Mouse (Mus musculus) urinary bladder, postnatal 36 days (tissue): ENCODE data around the gene Zfp933.
"Not testable (repeated sequence)": the region's sequence is repeated elsewhere in the genome, so short reads cannot be mapped to it uniquely, and the experiment has no call there.

Experiments used
- DNase-seq, 2 experiments: peaks; one replicate each; pipeline ENCODE4 v3.0.0; 2022; ENCODE audit warnings: low spot score in 2 of 2, mixed read lengths in 1 of 2

Zfp933 gene

DNA sequence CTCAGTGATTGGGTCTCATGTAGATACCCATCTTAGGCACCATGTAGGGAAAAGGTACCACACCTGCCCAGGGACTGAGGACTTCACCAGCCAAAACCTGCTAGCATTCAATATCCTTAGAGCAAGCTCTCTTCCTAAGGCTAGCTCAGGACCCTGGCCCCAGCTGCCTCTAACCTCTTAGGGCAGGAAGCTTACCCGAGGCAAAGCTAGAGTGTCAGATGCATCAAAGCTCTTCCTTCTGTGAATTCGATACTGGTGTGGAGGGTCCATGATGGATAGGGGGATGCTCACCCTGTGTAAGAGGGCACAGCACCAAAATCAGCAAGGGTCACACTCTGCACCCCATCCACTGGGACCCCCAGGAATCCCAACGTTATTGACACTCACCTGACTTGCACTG is 13.9 kb upstream of the Zfp933 start:
- DNase-seq: no peak

GRCm38 (mm10) chr4:147850776-147851175 is 2.6 kb upstream of the Zfp933 start:
- DNase-seq: no peak

DNA sequence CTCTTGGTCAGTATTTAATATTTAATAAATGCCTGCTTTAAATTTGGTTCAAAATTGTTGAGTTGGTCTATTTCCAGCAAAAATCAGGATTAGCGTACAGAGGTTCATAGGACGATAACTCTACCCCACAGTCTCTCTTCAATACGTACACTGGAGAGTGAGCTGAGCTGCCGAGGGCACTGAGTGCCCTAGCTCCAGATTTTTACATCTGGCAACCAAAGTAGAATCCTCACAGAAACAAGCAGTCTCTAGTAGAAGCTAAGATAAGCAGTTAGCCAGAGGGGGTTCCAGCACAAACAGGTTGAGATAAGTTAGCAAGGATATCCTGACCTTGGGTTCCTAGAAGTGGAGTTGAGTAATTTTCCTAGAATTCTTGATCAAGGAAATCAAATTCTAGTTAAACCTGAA is 422 bp upstream of the Zfp933 start:
- no peak for DNase-seq

DNA sequence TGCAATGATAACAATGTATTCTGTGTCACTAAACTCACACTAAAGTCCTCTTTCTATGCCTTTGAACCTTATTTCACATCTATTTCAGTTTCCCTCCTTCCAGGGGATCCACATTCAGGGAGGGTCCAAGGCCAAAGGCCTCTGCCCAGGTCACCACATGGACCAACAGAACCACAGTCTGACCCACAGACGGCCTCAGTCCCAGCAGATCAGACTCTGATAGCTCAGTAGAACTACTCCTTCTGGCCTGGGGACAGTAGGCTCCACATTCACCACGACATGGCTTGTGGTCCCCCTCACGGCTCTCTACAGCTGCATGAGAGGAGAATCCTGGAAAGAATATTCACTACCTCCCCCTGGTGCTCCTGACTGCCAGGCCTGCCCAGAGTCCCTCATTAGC is 5.3 kb downstream of the Zfp933 start:
- no peak for DNase-seq

GRCm38 (mm10) chr4:147839282-147839681 is 8.9 kb downstream of the Zfp933 start:
- not testable (repeated sequence) for DNase-seq

DNA sequence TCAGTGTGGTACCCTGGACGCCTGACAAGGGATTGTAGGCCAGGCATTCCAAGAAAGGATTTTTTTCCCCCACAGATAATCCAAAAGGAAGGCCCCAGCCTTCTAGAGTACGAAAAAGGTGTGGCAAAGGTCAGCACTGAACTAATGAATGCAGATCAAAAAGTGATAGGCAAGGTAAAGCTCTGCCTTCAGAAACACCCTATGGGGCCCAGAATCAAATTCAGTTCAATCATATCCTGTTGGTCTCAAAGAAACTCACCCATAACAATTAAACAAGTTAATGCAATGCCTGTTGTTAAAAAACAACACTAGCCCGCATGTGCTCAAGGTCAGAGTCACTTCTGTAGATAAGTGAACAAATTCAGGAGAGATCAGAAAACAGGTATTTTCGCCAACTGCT is 23.8 kb downstream of the Zfp933 start:
- DNase-seq: no peak

DNA sequence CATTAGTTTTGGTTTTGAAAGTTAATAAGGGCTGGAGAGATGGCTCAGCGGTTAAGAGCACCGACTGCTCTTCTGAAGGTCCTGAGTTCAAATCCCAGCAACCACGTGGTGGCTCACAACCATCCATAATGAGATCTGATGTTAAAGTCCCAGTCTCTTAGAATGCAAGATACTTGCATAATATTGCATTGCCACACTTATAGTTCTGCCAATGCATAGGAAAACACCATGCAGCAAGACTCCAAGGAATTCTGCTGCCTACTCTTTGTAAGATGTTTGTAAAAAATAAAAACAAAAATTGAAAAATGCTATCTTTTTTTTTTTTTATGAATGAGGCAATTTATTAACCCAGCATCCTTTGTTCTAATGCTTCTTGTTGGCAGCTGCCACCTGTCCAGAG is 26.8 kb downstream of the Zfp933 start:
- not testable (repeated sequence) for DNase-seq

- DNase-seq: not testable (repeated sequence)
Measured at GRCm38 (mm10) chr4:147819659-147820058, 28.5 kb downstream of the Zfp933 start.

DNA sequence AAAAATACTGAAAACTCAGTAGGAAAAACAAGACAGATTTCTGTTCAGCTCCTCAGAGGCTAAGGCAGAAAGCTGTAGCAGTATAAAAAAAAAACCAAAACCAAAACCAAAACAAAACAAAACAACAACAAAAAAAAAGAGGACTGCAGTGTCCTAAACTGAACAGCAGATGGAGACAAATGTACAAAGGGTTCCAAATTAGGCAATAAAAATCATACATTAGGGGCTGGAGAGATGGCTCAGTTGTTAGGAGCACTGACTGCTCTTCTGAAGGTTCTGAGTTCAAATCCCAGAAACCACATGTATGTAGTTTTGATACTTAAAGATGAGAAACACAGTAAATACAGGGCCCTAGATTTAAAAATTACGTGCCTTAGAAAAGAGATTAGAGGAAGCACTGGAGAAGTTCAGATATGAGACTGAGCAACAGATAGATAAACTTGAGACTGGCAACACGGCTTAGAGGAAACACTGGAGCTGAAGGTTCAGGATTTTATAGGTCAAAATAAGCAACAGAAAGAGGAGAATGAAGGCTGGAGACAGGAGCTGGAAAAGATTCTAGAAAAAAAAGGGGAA is 33.5 kb downstream of the Zfp933 start:
- no peak for DNase-seq

GRCm38 (mm10) chr4:147813249-147813765 is 34.9 kb downstream of the Zfp933 start:
- DNase-seq: no peak

DNA sequence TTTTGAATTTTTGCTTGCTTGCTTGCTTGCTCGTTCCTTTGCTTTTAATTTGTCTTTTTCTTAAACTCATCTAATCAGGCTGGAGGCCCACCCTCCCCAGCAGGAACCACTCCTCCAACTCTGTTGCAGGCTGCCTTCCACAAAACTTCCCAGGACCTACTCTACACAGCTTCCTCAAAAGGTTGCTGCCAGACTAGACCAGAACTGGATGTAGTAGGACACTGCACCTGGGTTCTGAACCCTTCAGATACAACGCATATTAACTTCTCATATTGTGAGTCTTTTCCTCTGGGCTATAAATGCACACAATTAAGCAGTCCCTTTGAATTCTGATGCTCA is 38.2 kb downstream of the Zfp933 start:
- DNase-seq: not testable (repeated sequence)

- DNase-seq: peak; percentile 25 to 26
Measured at GRCm38 (mm10) chr4:147809292-147809965, 38.7 kb downstream of the Zfp933 start, which contains the start of gene Zfp984. Gene Zfp984 (minus strand): TSS chr4:147809788.

DNA sequence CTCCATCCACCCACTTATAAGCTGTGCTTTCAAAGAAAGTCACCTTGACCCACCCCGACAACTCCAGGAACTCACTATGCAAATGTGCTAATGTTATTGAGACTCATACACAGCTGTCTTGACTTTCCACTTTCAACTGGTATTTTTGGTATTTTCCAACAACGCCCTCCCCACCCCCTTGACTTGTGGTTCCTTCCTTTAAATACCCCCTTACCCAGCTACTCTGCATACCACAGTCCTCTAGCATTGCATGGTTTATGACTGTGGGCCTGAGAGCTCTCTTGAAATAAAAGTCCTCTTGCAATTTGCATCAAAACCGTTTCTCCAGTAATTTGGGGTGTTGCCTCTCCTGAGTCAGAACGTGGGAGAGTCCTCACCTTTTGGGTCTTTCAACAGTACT is 39.7 kb downstream of the Zfp933 start:
- not testable (repeated sequence) for DNase-seq

DNA sequence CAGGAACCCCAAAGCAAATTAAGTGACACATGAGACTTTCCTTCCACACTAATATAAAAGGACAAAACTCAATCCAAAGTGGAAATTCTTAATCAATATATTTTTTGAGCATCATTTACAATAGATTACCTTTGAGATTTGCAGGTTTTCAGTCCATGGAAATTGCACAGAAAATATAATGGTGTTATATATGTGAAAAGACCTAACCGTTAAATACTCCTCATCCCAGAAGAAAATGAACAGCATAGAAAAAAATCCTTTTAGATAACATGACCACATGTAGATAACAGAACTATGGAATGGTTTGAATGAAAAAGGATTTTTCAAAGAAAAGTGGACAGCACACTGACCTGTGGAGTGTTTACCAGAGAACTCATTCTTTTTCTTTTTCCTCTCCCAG is 52.9 kb downstream of the Zfp933 start:
- DNase-seq: not testable (repeated sequence)

GRCm38 (mm10) chr4:147794026-147794665 is 54.0 kb downstream of the Zfp933 start:
- DNase-seq: not testable (repeated sequence)

DNA sequence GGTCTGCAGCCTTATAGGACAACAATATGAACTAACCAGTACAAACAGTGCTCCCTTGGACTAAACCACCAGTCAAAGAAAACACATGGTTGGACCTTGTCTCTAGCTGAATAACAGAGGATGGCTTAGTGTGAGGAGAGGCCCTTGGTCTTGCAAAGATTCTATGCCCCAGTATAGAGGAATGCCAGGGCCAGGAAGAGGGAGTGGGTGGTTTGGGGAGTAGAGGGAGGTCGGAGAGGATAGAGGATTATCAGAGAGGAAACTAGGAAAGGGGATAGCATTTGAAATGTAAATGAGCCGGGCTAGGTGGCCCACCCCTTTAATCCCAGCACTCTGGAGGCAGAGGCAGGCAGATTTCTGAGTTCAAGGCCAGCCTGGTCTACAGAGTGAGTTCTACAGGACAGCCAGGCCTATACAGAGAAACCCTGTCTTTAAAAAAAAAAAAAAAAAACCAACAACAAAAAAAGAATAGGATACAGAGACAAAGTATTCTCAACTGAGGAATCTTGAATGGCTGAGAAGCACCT is 54.7 kb downstream of the Zfp933 start:
- not testable (repeated sequence) for DNase-seq

GRCm38 (mm10) chr4:147791729-147792128 is 56.4 kb downstream of the Zfp933 start:
- not testable (repeated sequence) for DNase-seq
